Mouse (Mus musculus) heart, postnatal 14 days (tissue): ENCODE results near the gene Tmprss11f. TPM values are rescaled to one million over a fixed set of nuclear protein-coding genes. Genes with fewer than 3 reads are reported as not detected.
"Not testable (repeated sequence)": the region's sequence is repeated elsewhere in the genome, so short reads cannot be mapped to it uniquely, and the experiment has no call there.

ENCODE experiments used
- DNase-seq, 2 experiments: peaks; one replicate each; pipeline ENCODE4 v3.0.0; 2021 to 2022
- intact Hi-C: fragments of 180-260 bp; cut with DNase I; formaldehyde crosslinking; loops from one replicate; pipeline ENCODE4 v1.15.1; 2025
- long read RNA-seq, 2 experiments: library from polyadenylated mRNA; stranded (forward); transcript quantifications; one replicate each; pipeline ENCODE4 v2.0.0; 2021
- total RNA-seq, 2 experiments: library from RNA; stranded (reverse); gene quantifications; 2 replicates each; pipeline ENCODE4 v1.2.3; 2021

Tmprss11f gene
- total RNA-seq = not detected
- long read RNA-seq, experiment 1 = 0 reads
- long read RNA-seq, experiment 2 = 0 reads

GRCm38 (mm10) chr5:86632324-86632723 lies at the start of gene Tmprss11f:
Tmprss11f (minus strand) TSS chr5:86632424.
- no peak for DNase-seq
- intact Hi-C loops = no loop called here

- no peak for DNase-seq
- intact Hi-C loops = no loop called here
Measured at GRCm38 (mm10) chr5:86676262-86676661, 44.0 kb upstream of the Tmprss11f start, which contains the start of gene Tmprss11b. Tmprss11b (minus strand) TSS chr5:86676362.

- intact Hi-C loops = not testable (repeated sequence)
- DNase-seq = peak in 1 of 2 experiments; percentile 11
Measured at GRCm38 (mm10) chr5:86649185-86649584, 17.0 kb upstream of the Tmprss11f start.

- intact Hi-C loops = no loop called here
- DNase-seq = no peak
Measured at GRCm38 (mm10) chr5:86640795-86641194, 8.6 kb upstream of the Tmprss11f start.

- DNase-seq = no peak
- intact Hi-C loops = no loop called here
Measured at GRCm38 (mm10) chr5:86630700-86631099, 1.5 kb downstream of the Tmprss11f start.

- intact Hi-C loops = no loop called here
- DNase-seq = no peak
Measured at GRCm38 (mm10) chr5:86621778-86622177, 10.4 kb downstream of the Tmprss11f start.

- intact Hi-C loops = no loop called here
- DNase-seq = no peak
Measured at GRCm38 (mm10) chr5:86585896-86586295, 46.3 kb downstream of the Tmprss11f start.

- DNase-seq = no peak
Measured at GRCm38 (mm10) chr5:86582618-86583017, 49.6 kb downstream of the Tmprss11f start.

GRCm38 (mm10) chr5:86581998-86582397 lies 50.2 kb downstream of the Tmprss11f start:
- intact Hi-C loops = no loop called here

More at GRCm38 (mm10) chr5:86582618-86583017, 49.6 kb downstream of the Tmprss11f start:
- intact Hi-C loops = no loop called here

GRCm38 (mm10) chr5:86578761-86579160 lies 53.5 kb downstream of the Tmprss11f start:
- intact Hi-C loops, DNase-seq: not testable (repeated sequence)

More at GRCm38 (mm10) chr5:86581998-86582397, 50.2 kb downstream of the Tmprss11f start:
- DNase-seq = no peak

GRCm38 (mm10) chr5:86546693-86547092 lies 85.5 kb downstream of the Tmprss11f start:
- no peak for DNase-seq
- intact Hi-C loops = no loop called here

- intact Hi-C loops = no loop called here
- DNase-seq = no peak
Measured at GRCm38 (mm10) chr5:86540601-86541000, 91.6 kb downstream of the Tmprss11f start.

- intact Hi-C loops = no loop called here
- no peak for DNase-seq
Measured at GRCm38 (mm10) chr5:86528725-86529124, 103.5 kb downstream of the Tmprss11f start.

GRCm38 (mm10) chr5:86518500-86518899 lies 113.7 kb downstream of the Tmprss11f start, which contains the start of gene Tmprss11g:
Tmprss11g (minus strand) TSS chr5:86518600.
- intact Hi-C loops = no loop called here
- no peak for DNase-seq

- DNase-seq = no peak
Measured at GRCm38 (mm10) chr5:86511538-86511937, 120.7 kb downstream of the Tmprss11f start.

GRCm38 (mm10) chr5:86493453-86493852 lies 138.8 kb downstream of the Tmprss11f start:
- no peak for DNase-seq
- intact Hi-C loops = no loop called here

More at GRCm38 (mm10) chr5:86511538-86511937, 120.7 kb downstream of the Tmprss11f start:
- intact Hi-C loops = no loop called here

- no peak for DNase-seq
- intact Hi-C loops = no loop called here
Measured at GRCm38 (mm10) chr5:86482562-86482961, 149.7 kb downstream of the Tmprss11f start.

GRCm38 (mm10) chr5:86482031-86482430 lies 150.2 kb downstream of the Tmprss11f start:
- intact Hi-C loops = no loop called here
- no peak for DNase-seq

- intact Hi-C loops = no loop called here
- no peak for DNase-seq
Measured at GRCm38 (mm10) chr5:86473859-86474258, 158.4 kb downstream of the Tmprss11f start.
